Mouse (Mus musculus): ENCODE results near the gene Map1lc3b. TPM values are rescaled to one million over a fixed set of nuclear protein-coding genes. Genes with fewer than 3 reads are reported as not detected.

Gene Map1lc3b
- polyA plus RNA-seq (2012; rRNA removed): 128 and 152 TPM in 2 replicates

- peak; percentile 93 to 97 for DNase-seq (ENCODE audit: extremely low spot score in 1 of 2, low spot score in 1 of 2)
Measured at GRCm38 (mm10) chr8:121590203-121591177, at the start of gene Map1lc3b. Map1lc3b (plus strand) TSS chr8:121590361.

- no peak for DNase-seq (ENCODE audit: extremely low spot score in 1 of 2, low spot score in 1 of 2)
Measured at GRCm38 (mm10) chr8:121541862-121542261, 48.3 kb upstream of the Map1lc3b start.

- DNase-seq (ENCODE audit: extremely low spot score in 1 of 2, low spot score in 1 of 2): no peak
Measured at GRCm38 (mm10) chr8:121542901-121543300, 47.3 kb upstream of the Map1lc3b start.

DNA sequence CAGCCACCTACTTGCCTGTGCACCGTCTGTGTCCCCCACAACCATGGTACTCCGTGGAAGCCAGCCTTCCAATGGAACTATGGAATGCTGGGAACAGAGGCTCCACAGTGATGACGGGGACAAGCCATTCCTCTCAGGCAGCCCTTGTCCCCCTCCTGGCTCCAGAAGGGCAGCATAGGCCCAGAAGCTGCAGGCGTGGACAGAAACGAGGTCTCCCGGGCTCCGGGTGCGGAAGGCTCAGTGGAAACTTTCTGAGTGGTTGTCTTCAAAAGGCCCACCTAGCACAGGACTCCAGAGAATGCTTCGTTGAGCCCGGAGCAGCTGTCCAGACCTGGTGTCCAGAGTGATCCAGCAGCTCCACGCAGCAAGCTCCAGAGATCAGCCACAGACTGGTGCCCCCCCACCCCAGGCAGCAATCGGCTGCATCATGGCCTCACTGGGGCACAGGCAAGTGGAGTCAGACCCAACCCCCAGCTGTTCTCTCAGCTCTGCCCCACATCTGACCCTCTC is 45.8 kb upstream of the Map1lc3b start, which contains the start of gene 1700018B08Rik:
1700018B08Rik (minus strand) TSS at position 45 of the 510 bp plus-strand sequence.
- no peak for DNase-seq (ENCODE audit: extremely low spot score in 1 of 2, low spot score in 1 of 2)

DNA sequence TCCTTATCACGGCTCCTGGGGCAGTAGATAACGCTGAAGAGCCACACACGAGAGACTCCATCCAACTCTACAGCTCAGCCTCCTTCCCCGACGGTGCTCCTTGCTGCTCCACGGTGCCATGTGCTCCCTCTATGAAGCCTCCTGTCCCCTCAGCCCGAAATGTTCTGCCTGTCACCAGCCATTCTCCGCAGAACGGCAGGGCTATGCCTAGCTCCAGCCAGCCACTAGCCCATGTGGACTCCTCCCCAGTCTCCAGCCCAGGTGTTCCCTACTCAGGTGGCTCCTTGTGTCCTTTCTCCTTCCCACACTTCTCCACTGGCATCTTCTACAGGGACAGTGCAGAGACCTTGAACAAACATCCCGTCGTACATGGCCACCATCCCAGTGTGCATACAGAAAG is 45.2 kb upstream of the Map1lc3b start:
- no peak for DNase-seq (ENCODE audit: extremely low spot score in 1 of 2, low spot score in 1 of 2)

GRCm38 (mm10) chr8:121547132-121547531 is 43.0 kb upstream of the Map1lc3b start:
- DNase-seq (ENCODE audit: extremely low spot score in 1 of 2, low spot score in 1 of 2): peak in 1 of 2 experiments; percentile 85

DNA sequence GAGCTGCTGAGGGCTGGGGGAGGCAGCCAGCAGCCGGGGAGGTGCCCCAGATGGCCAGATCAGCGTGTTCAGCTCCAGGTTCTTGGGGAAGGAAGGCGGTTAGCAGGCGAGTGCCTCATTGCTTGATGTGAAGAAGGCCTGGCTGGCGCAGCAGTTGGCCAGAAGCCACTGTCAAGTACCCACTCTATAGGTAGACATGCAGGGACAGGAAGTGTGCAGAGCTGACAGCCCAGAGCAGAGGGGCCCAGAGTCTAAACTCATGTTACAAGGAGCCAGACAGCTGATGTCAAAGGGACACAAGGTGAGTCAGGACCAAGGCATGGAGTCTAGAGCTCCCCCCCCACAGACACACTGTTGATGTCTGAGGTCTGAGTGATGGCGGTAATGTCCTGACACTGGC is 40.1 kb upstream of the Map1lc3b start:
- no peak for DNase-seq (ENCODE audit: extremely low spot score in 1 of 2, low spot score in 1 of 2)

DNA sequence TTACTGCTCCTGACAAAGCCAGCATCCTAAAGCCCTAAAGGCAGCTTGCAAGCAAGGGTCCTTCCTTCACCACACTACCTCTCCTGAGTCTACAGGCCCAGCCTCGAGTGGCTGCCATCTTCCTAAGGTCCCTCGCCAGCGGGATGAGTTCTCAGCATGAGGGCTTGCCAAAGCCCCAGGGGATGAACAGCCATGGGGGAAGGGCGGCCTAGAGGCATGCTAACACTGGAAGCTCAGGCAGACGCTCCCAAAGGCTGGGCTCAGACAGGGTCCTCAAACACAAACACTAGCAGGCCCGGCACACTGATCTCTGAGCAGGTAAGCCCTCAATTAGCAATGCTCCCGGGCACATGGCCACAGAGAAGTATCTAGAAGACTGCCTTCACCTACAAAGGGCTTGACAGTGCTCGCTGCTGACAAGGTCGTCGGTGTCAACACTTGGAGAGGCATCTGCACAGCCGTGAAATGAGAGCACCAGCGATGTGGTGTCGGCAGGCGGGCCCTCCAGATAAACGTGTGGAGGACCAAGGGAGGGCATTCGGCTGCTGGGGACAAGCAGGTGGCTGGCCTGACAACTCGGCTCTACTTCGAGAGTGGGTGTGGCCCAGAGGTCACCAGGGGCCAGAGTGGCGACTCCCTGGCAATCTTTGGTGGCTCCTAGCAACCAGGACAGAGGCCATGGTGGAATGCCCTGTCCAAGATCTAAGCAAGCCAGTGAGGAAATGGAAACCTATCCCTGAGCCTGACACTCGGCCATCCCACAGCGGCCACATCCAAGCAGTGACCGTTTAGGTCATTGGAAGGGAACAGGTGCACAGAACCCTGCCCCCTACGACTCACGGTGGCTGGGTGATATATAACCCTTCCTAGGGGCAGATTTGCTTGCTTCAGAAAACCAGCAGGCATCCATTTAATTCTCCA is 38.8 kb upstream of the Map1lc3b start:
- DNase-seq (ENCODE audit: extremely low spot score in 1 of 2, low spot score in 1 of 2): no peak

- DNase-seq (ENCODE audit: extremely low spot score in 1 of 2, low spot score in 1 of 2): no peak
Measured at GRCm38 (mm10) chr8:121552506-121552905, 37.7 kb upstream of the Map1lc3b start.

- DNase-seq (ENCODE audit: extremely low spot score in 1 of 2, low spot score in 1 of 2): no peak
Measured at GRCm38 (mm10) chr8:121553831-121554475, 36.2 kb upstream of the Map1lc3b start.

DNA sequence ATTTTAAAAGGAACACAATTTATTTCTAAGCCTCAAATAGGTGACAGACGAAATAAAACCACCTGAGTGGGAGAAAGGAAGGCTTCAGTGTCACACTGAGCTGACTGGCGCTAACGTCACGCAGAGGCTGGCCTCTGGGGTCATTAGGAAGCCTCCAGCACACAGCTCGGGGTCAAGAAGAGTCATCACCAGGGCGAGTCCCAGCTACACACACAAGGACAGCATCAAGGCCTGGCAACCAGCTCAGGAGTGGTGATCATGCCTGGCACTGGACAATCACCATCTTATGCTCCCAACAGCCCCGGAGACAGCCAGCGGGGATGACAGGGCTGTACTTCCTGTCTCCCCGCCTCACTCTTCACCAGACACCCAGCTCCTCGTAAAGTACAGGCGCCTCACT is 32.4 kb upstream of the Map1lc3b start:
- no peak for DNase-seq (ENCODE audit: extremely low spot score in 1 of 2, low spot score in 1 of 2)

DNA sequence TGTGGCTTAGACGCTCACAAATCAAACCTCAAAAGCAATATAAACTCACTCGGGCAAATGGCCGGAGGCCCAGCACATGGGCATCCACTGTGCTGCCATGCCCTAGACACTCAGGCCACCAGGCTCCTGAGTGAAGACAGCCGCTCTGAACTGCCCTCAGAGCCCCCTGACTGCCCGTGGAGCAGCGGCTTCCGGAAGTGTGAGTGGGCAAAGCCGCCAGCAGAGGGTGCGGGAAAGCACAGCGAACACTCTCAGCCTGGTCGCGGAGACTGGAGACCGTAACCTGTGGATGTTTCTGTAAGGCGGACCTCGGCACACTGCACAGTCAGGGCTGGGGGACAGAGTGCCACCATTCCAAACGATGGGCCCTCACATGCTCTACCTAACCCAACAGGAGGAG is 31.6 kb upstream of the Map1lc3b start:
- DNase-seq (ENCODE audit: extremely low spot score in 1 of 2, low spot score in 1 of 2): no peak

DNA sequence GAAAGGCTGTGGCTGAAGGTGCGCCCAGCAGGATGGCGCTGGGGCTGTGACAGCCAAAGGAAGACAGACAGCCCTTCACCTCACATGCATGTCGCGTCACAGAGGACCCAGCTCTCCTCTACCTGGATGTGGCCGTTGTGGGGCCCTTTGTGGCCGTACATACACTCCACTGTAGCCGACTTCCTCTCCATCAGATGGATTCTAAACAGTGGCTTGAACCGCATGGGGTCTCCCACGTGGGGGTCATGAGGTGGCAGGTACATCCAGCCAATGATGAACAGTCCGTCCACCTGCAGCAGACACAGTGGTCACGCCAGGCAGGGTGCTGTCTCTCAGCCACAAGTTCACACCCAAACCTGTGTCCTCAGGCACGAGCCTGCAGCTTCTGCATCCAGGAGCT is 30.4 kb upstream of the Map1lc3b start:
- DNase-seq (ENCODE audit: extremely low spot score in 1 of 2, low spot score in 1 of 2): no peak

DNA sequence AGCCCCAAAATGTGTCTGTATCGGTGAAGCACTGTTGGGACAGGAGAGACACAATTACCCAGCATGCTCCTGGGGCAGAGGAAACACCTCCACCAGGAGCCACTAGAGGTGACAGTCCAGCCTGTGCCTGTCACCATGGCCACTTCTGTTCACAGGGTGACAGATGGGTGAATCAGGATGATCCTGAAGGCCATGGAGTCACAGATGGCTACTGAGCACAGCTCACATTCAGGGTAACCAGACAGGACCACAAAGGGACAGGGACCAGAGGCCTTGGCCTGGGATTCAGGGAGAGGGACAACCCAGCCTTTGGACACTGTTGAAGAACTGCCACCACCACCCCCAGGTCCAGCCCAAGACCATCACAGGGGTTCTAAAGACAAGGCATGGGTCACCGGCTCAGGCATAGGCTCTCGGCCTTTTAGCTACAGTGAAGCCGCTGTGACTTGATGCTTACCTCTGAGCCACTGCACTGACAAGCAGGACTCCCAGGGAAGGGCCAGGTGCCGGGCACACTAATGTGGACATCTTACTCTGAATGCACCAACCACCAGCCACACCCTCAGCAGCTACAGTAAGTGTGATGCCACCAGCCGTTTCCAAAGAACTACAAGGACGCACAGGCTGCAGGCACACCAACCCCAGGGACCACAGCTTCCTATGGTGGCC is 29.6 kb upstream of the Map1lc3b start:
- no peak for DNase-seq (ENCODE audit: extremely low spot score in 1 of 2, low spot score in 1 of 2)

GRCm38 (mm10) chr8:121561636-121562345 is 28.4 kb upstream of the Map1lc3b start:
- no peak for DNase-seq (ENCODE audit: extremely low spot score in 1 of 2, low spot score in 1 of 2)

DNA sequence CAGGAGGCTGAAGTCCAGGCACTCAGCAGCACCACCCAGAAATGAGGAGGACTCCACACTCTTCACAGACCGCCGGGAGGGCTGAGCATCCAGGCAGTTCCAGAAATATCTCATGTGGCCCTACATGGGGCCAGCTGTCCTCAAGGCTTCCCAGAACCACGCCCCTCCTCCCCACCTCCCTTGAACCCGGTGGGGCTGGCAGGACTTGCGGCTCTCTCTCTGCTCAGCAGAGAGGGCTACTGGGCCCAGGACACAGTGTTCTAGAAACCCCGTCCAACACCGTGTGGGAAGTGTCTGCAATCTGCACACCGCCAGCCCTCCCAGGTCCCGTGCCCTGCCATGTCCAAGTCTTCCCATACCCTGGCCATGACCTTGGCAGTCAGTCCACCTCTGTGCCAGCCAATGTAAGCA is 27.2 kb upstream of the Map1lc3b start:
- no peak for DNase-seq (ENCODE audit: extremely low spot score in 1 of 2, low spot score in 1 of 2)

DNA sequence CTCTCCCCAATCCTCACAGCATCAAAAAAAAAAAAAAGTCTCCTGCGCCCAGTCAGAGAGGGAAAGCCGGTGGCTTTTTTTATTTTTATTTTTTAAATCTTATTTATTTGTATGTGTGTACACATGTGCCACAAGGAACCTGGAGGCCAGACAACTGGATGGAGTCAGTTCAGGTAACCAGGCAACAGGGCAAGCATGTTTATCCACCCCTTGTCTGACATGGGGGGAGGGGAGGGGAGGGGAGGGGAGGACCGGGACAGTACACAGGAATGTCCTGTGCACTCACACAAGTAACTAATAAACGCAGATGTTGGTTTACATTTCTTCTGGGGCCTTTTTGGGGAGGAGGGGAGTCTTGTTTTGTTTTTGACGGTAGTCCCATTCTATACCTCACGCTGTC is 26.5 kb upstream of the Map1lc3b start:
- DNase-seq (ENCODE audit: extremely low spot score in 1 of 2, low spot score in 1 of 2): no peak

- no peak for DNase-seq (ENCODE audit: extremely low spot score in 1 of 2, low spot score in 1 of 2)
Measured at GRCm38 (mm10) chr8:121568321-121568720, 21.8 kb upstream of the Map1lc3b start.

- DNase-seq (ENCODE audit: extremely low spot score in 1 of 2, low spot score in 1 of 2): no peak
Measured at GRCm38 (mm10) chr8:121570335-121570734, 19.8 kb upstream of the Map1lc3b start.
